Mouse (Mus musculus) macrophage (primary cell): ENCODE data around the gene Abcc2. TPM values are rescaled to one million over a fixed set of nuclear protein-coding genes. Genes with fewer than 3 reads are reported as not detected.
A peak's percentile ranks its signal among the peaks of the same experiment; 100 is the strongest.

Experiments used
- H3K27ac ChIP-seq: fragments of 350-480 bp; formaldehyde crosslinking; 2 replicates; pipeline ENCODE4 v1.9.0; 2021
- H3K36me3 ChIP-seq: fragments of 350-480 bp; formaldehyde crosslinking; 2 replicates; pipeline ENCODE4 v1.9.0; 2021; ENCODE audit errors: inconsistent target
- H3K4me3 ChIP-seq: fragments of 350-480 bp; formaldehyde crosslinking; 2 replicates; pipeline ENCODE4 v1.9.0; 2021; ENCODE audit errors: inconsistent target
- H3K79me2 ChIP-seq: fragments of 350-480 bp; formaldehyde crosslinking; 2 replicates; pipeline ENCODE4 v1.9.0; 2021; ENCODE audit errors: inconsistent target
- WGBS: methylation state at CpG from one replicate; pipeline ENCODE4 v1.1.7; 2026; ENCODE audit warnings: inconsistent platforms; ENCODE audit not compliant: missing documents; 5-methylcytosine and 5-hydroxymethylcytosine counted together
- polyA plus RNA-seq: library from polyadenylated mRNA; stranded (reverse); fragments of 250-400 nt; gene quantifications from 3 replicates; pipeline ENCODE4 v1.2.4, GENCODE M21; 2018; ENCODE audit warnings: inconsistent platforms

The Abcc2 gene
- polyA plus RNA-seq, 1 experiment from 2014 or later, result 0.04 TPM

DNA sequence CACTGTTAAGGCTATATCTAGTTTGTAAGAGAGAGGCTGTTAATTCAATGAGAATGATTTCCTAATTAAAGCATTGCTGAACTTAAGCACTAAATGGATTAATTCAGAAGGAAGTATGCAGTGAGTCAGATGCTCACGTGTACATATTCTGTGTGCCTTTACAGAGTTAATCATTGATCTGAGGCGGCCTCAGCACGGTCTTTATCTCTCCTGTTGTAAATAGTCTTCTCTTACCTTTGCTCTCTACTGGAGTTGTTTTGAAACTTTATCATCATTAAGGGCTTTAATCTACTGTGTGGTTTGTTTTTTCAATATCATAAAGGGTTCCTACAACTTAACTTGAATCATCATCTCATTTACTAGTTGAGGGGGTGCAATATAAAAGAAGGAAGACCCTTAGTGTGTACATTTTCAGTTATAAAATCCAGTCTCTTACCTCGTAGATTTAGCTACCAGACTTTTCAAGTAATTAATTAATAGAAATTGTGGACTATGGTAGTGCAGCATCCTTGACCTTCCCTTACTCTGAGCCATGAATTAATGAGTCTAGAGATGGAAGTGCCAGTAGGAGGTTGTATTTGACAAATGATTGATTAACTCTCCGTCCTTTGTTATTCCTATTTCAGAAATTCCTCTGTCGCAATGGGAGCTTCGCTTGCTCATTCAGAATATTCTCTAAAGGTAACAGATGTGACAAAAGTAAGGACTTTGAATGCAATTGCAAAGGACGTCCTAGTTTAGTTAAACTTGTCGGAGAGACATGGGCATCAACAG lies 14.3 kb upstream of the Abcc2 start:
- H3K27ac ChIP-seq, result no peak overlapping the region
- WGBS, result 93% methylated on average over 9 of the region's 9 CpGs
- no peak overlapping the region for H3K4me3 ChIP-seq
- H3K79me2 ChIP-seq, result no peaks in the 10 kb centered on the region
- H3K36me3 ChIP-seq, result peaks cover 38% of the 10 kb centered on the region; the same call in 1 of the 2 replicates

DNA sequence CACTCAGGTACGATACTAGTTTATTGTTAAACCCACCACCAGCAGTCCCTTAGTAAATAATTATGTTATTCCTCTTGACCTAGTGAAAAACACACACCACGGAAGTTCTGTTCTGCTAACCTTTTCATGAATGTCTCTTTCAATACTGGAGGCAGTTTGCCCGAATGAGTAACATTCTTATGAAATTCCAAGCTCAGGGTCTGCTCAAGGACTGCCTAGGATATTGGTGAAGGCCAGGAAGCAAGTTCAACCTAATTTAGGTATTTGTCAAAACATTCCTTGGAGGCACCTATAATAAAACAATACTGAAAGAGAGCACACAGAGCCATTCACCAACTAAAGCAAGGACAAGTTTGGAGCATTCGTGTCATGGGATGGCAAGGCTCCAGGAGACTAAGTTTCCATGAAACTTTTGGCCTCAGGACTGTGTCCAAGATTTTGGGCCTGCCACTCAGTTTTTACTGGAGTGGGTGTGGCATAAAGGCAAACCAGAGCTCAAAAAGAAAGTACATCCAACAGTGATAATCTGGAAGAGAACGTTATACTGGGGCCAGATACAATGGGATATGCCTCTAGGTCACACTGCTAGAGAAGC lies 12.5 kb upstream of the Abcc2 start:
- no peak overlapping the region for H3K27ac ChIP-seq
- no peaks in the 10 kb centered on the region for H3K79me2 ChIP-seq
- 92% methylated on average over 5 of the region's 5 CpGs for WGBS
- peaks cover 30% of the 10 kb centered on the region; the same call in 1 of the 2 replicates for H3K36me3 ChIP-seq
- H3K4me3 ChIP-seq, result no peak overlapping the region

DNA sequence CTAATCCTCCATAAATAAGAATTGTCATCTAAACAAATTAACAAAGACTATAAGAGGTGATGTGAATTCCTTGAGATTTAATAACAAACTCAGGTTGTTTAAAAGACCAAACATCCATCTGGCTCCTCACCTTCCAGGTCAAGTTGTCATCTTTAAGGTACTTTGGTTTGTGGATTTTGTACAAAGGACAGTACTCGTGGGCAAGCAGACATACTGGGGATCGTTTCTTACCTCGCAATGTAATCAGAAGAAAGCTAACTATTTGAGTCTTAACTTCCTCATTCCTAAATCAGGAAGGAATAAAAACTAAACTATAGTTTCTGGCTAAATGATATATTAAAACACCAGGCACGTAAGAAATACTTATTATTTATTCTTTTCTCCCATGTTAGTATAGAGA lies 11.4 kb upstream of the Abcc2 start:
- WGBS, result 3% methylated on average over 4 of the region's 4 CpGs

DNA sequence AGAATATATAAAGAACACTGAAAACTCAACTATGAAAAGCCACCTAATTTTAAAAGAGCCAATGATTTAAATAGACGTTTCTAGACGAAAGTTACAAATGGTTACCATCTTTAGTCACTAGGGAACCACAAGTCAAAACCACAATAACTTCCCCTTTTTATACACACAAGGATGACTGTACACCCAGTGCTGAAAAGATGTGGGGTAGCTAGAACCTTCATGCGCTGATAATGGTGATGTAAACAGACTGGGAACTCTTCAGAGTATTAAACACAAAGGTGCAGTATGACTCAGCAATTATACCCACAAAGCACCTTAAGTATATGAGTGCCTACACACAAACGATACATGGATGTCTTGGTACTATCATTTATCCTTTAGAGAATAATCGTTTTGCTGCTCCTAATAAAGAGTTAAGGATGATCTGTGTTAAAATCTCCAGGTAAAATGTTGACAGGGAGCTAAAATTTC lies 10.5 kb upstream of the Abcc2 start:
- WGBS, result 8% methylated on average over 5 of the region's 5 CpGs
- peak overlapping the region; percentile 28 for H3K27ac ChIP-seq
- no peak overlapping the region for H3K4me3 ChIP-seq

More for the DNA sequence above, 11.4 kb upstream of the Abcc2 start:
- Histone ChIP-seq H3K79me2 (no peaks in the 10 kb centered on the region), H3K4me3 (no peak overlapping the region), H3K27ac (no peak overlapping the region), H3K36me3 (peaks cover 27% of the 10 kb centered on the region; the same call in 1 of the 2 replicates)

GRCm38 (mm10) chr19:43772311-43772710 lies 9.7 kb upstream of the Abcc2 start:
- Histone ChIP-seq H3K79me2 (no peaks in the 10 kb centered on the region), H3K4me3 (no peak overlapping the region), H3K27ac (no peak overlapping the region), H3K36me3 (peaks cover 21% of the 10 kb centered on the region; the same call in 1 of the 2 replicates)
- 81% methylated on average over 6 of the region's 6 CpGs for WGBS

More for the DNA sequence above, 10.5 kb upstream of the Abcc2 start:
- Histone ChIP-seq H3K36me3 (peaks cover 27% of the 10 kb centered on the region; the same call in 1 of the 2 replicates), H3K79me2 (no peaks in the 10 kb centered on the region)

DNA sequence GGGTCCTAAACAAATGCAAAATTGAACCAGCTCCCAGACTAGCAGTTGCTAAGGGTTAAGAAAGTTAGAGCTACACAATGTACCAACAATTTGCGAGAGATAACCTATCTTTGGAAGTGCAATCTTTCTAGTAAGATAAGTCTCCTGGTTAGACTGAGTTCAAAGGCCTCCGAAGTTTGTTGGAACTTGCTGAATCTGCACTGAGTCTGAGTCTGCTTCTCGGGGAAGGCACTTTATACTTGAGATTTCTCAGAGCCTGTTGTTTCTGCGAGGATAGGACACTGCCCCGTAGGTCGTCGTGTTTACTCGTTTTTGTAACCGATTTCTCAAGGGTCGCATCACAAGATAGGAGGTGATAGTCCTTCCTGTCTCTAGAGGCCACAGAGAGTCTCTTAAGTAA lies 6.6 kb upstream of the Abcc2 start:
- WGBS, result 94% methylated on average over 10 of the region's 10 CpGs

GRCm38 (mm10) chr19:43776561-43776960 lies 5.4 kb upstream of the Abcc2 start:
- 94% methylated on average over 4 of the region's 4 CpGs for WGBS
- no peak overlapping the region for H3K27ac ChIP-seq
- no peak overlapping the region for H3K4me3 ChIP-seq
- H3K79me2 ChIP-seq, result no peaks in the 10 kb centered on the region
- no peaks in the 10 kb centered on the region for H3K36me3 ChIP-seq

More for the DNA sequence above, 6.6 kb upstream of the Abcc2 start:
- no peak overlapping the region for H3K4me3 ChIP-seq
- H3K79me2 ChIP-seq, result no peaks in the 10 kb centered on the region
- no peaks in the 10 kb centered on the region for H3K36me3 ChIP-seq
- H3K27ac ChIP-seq, result no peak overlapping the region

DNA sequence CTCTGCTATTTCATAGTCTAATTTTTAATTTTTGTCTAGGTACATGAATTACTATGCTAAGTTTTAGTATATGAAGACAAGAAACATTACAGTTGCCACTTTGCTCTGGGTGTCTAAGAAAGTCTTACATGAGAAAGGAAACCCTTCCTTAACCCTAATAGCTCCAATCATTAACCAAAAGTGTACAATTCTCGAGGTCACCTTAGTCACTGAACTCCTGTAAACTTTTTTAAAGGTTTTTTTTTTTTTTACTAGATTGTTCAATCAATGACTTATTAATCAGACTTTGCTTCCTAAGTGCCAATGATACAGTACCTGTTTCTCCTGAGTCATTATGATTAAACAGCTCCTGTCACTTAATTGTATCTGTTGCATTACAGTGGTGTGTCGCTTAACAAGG lies 4.7 kb upstream of the Abcc2 start:
- H3K79me2 ChIP-seq, result no peaks in the 10 kb centered on the region
- no peaks in the 10 kb centered on the region for H3K36me3 ChIP-seq
- H3K4me3 ChIP-seq, result no peak overlapping the region
- no peak overlapping the region for H3K27ac ChIP-seq
- 79% methylated on average over 2 of the region's 2 CpGs for WGBS

DNA sequence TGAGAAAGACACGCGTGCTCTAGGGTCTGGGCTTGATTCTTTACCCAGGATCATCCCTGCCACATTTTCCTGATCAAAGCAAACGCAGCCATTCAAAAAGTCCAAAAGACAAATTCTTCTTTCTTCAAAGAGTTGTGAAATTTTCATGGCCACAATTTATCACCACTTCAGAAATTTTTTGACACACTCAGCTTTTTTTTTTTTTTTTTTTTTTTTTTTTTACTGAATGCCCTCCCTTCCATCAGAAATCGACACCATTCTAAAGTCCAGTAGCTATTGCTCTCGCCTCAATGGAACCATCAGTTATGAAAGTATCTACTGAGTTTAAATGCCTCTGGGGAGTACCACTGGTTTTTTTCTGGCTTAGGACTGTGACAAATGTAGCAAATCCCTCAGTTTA lies 1.6 kb upstream of the Abcc2 start:
- no peak overlapping the region for H3K4me3 ChIP-seq
- H3K36me3 ChIP-seq, result no peaks in the 10 kb centered on the region

GRCm38 (mm10) chr19:43784761-43785160 lies 2.8 kb downstream of the Abcc2 start:
- Histone ChIP-seq H3K79me2 (no peaks in the 10 kb centered on the region), H3K36me3 (no peaks in the 10 kb centered on the region), H3K27ac (no peak overlapping the region), H3K4me3 (no peak overlapping the region)
- 48% methylated on average over 8 of the region's 8 CpGs for WGBS

More for the DNA sequence above, 1.6 kb upstream of the Abcc2 start:
- 45% methylated on average over 5 of the region's 5 CpGs for WGBS
- H3K79me2 ChIP-seq, result no peaks in the 10 kb centered on the region
- H3K27ac ChIP-seq, result no peak overlapping the region

GRCm38 (mm10) chr19:43786249-43787026 lies 4.4 kb downstream of the Abcc2 start:
- H3K27ac ChIP-seq, result no peak overlapping the region
- WGBS, result 30% methylated on average over 13 of the region's 13 CpGs
- H3K4me3 ChIP-seq, result no peak overlapping the region
- H3K36me3 ChIP-seq, result no peaks in the 10 kb centered on the region
- H3K79me2 ChIP-seq, result no peaks in the 10 kb centered on the region

- WGBS, result 93% methylated on average over 7 of the region's 7 CpGs
- H3K36me3 ChIP-seq, result no peaks in the 10 kb centered on the region
- H3K79me2 ChIP-seq, result no peaks in the 10 kb centered on the region
- no peak overlapping the region for H3K4me3 ChIP-seq
- H3K27ac ChIP-seq, result no peak overlapping the region
Observed at GRCm38 (mm10) chr19:43789817-43790216, 7.8 kb downstream of the Abcc2 start.

DNA sequence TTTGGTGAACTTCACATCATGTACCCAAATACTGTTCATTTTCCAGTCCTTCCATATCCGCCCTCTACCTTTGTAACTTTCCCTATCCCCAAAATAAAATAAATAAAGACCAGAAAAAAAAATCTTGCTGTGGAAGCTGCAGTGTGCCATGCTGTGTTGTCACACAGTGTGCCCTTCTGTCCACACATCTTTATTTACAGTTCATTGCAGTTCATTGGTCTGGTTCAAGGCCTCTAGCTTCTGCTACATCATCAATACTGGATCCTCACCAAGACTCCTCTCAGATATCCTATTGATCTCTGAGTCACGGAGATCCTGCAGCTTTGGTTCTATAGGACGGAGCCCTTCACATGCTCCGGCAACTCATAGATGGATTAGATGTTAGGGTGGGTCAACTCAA lies 10.5 kb downstream of the Abcc2 start:
- no peaks in the 10 kb centered on the region for H3K36me3 ChIP-seq
- no peaks in the 10 kb centered on the region for H3K79me2 ChIP-seq
- H3K27ac ChIP-seq, result no peak overlapping the region
- no peak overlapping the region for H3K4me3 ChIP-seq
- WGBS, result 97% methylated on average over 4 of the region's 4 CpGs

DNA sequence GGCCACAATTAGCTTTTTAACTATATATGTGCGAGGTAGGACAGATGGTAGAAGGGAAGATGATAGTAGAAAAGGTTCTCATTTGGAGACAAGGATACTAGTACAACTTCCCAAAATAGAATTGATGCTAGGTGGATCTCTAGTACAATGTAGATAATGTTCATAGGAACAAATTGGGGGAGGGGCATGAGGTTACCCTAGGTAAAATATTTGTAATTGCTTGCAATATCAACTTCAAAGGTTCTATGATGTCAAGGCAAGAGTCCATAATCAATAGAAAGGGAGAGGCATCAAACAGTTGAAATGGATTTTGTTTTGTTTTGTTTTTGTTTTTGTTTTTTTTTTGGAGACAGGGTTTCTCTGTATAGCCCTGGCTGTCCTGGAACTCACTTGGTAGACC lies 12.0 kb downstream of the Abcc2 start:
- Histone ChIP-seq H3K79me2 (no peaks in the 10 kb centered on the region), H3K27ac (no peak overlapping the region), H3K36me3 (no peaks in the 10 kb centered on the region), H3K4me3 (no peak overlapping the region)
- 100% methylated on average over 1 of the region's 1 CpGs for WGBS

DNA sequence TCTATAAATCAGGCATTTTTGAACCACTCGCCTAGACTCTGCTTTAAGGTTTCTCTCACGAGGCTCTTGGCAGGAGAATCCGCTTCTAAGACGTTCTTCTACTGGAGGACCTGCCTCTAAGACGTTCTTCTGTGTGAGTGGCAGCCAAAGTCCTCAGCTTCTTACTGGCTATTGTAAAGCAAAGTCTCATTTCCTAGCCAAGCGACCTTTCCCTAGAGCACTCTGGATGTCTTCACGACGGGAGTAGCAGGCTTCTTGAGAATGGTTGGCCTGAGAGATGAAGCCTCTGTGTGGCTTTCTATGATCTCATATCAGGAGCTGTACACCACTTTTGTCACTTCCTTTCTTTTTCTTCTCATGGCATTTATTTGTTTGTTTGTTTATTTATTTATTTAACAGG lies 13.5 kb downstream of the Abcc2 start:
- Histone ChIP-seq H3K36me3 (no peaks in the 10 kb centered on the region), H3K4me3 (no peak overlapping the region), H3K27ac (no peak overlapping the region), H3K79me2 (no peaks in the 10 kb centered on the region)
- 92% methylated on average over 8 of the region's 8 CpGs for WGBS
